Mouse (Mus musculus) liver, embryonic 16.5 days (tissue): ENCODE results near the gene Cyp2c68. TPM values are rescaled to one million over a fixed set of nuclear protein-coding genes. Genes with fewer than 3 reads are reported as not detected.
"Not testable (repeated sequence)": the region's sequence is repeated elsewhere in the genome, so short reads cannot be mapped to it uniquely, and the experiment has no call there.

ENCODE experiments used
- ATAC-seq: fragments of 200-750 bp; cut with Nextera tagmentation; 2 replicates; pipeline ENCODE4 v1.8.0; 2017; ENCODE audit warnings: low read depth, mild to moderate bottlenecking, moderate number of reproducible peaks, moderate library complexity
- H3K27ac ChIP-seq: fragments of 300-500 bp; sonication (generic); 2 replicates; pipeline ENCODE4 v1.5.1; 2014; ENCODE audit warnings: mild to moderate bottlenecking, low read length
- H3K27me3 ChIP-seq: fragments of 300-500 bp; sonication (generic); 2 replicates; pipeline ENCODE4 v1.6.1; 2014; ENCODE audit warnings: low read depth, low read length, mixed read lengths; ENCODE audit not compliant: control insufficient read depth, insufficient read depth
- H3K36me3 ChIP-seq: fragments of 300-500 bp; sonication (generic); 2 replicates; pipeline ENCODE4 v1.6.1; 2014; ENCODE audit warnings: mild to moderate bottlenecking; ENCODE audit not compliant: control insufficient read depth, insufficient read depth
- H3K4me1 ChIP-seq: fragments of 300-500 bp; sonication (generic); 2 replicates; pipeline ENCODE4 v1.6.1; 2014; ENCODE audit warnings: low read depth, low read length, mixed read lengths; ENCODE audit not compliant: control insufficient read depth
- H3K4me2 ChIP-seq: fragments of 300-500 bp; sonication (generic); 2 replicates; pipeline ENCODE4 v1.6.1; 2014; ENCODE audit warnings: low read depth, low read length, mixed read lengths
- H3K4me3 ChIP-seq: fragments of 300-500 bp; sonication (generic); 2 replicates; pipeline ENCODE4 v1.5.1; 2014; ENCODE audit warnings: low read depth, mild to moderate bottlenecking, low read length
- H3K9ac ChIP-seq: fragments of 300-500 bp; sonication (generic); 2 replicates; pipeline ENCODE4 v1.6.1; 2014; ENCODE audit warnings: low read depth, low read length
- H3K9me3 ChIP-seq: fragments of 300-500 bp; sonication (generic); replicated peaks from 2 replicates; pipeline ENCODE4 v1.6.1; 2016; ENCODE audit warnings: low read length; ENCODE audit not compliant: control insufficient read depth
- WGBS: fragments of 180-500 bp; shearing (Covaris S2); extraction: QIAGEN DNeasy Blood & Tissue Kit; methylation state at CpG from one replicate; pipeline ENCODE4 v1.1.7; 2014; ENCODE audit not compliant: insufficient replicate concordance; 5-methylcytosine and 5-hydroxymethylcytosine counted together
- polyA plus RNA-seq: library from polyadenylated mRNA; unstranded; fragments of >200 nt; fragmentation: Nextera tagmentation; extraction: Ambion mirVana; gene quantifications from 2 replicates; pipeline ENCODE4 v1.2.1, GENCODE M21; 2015

Gene Cyp2c68
- 183 and 197 TPM in 2 replicates for polyA plus RNA-seq

GRCm38 (mm10) chr19:39740920-39741319 is at the start of gene Cyp2c68:
Gene Cyp2c68 (minus strand): TSS chr19:39741054.
- no peaks in the 10 kb centered on the region for H3K27me3 ChIP-seq
- no peak within 1 kb of the TSS for H3K9ac ChIP-seq
- no peaks in the 10 kb centered on the region for H3K36me3 ChIP-seq
- H3K27ac ChIP-seq, result no peak within 1 kb of the TSS
- no peaks in the 10 kb centered on the region for H3K4me1 ChIP-seq
- WGBS, result 48% methylated on average over 2 of the region's 2 CpGs
- ATAC-seq, result peak; percentile 77
- no peak within 1 kb of the TSS for H3K4me2 ChIP-seq
- H3K4me3 ChIP-seq, result peak within 1 kb of the TSS; percentile 39
- no peaks in the 10 kb centered on the region for H3K9me3 ChIP-seq

DNA sequence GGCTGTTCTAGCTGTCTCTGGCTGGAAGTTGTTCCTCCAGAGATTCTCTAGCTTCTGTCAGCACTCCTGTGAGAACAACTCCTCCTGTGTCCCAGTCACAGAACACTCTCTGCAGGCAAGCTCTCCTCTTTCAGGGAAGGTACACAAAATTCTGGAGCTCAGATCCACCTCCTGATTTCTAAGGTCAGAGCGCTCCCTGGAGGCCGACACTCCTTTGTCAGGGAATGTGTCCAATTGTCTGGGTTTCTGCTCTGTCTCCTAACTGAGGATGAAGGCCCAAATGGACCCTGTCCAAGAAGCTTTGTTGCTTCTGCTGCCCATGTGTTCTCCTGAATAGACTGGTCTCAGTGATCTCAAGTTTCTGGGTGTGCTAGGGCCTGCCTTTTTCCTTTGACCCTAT is 44.6 kb upstream of the Cyp2c68 start:
- not testable (repeated sequence) for H3K9ac ChIP-seq, H3K36me3 ChIP-seq, ATAC-seq, H3K4me2 ChIP-seq, H3K27me3 ChIP-seq, H3K9me3 ChIP-seq, H3K4me3 ChIP-seq, H3K27ac ChIP-seq, H3K4me1 ChIP-seq
- 75% methylated on average over 2 of the region's 2 CpGs for WGBS

DNA sequence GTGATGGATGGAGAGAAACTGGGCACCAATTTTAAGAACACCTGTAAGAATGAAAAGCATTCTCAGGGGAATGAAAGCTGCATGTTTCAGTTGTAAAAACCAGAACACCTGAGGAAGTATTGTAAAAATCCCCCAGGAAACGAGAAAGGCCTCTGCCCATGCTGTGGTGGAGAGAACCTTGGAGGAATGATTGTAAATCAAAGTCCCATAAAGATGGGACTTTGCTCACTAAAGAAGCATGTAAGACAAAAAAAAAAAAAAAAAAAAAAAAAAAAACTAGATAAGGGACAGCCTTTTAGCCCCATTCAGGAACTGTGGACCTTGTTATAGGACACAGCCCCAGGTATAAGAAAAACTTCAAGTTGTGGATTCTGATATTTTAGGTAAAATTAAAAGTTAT is 4.5 kb upstream of the Cyp2c68 start:
- Histone ChIP-seq H3K9me3 (no peaks in the 10 kb centered on the region), H3K27ac (no peak overlapping the region), H3K4me1 (no peaks in the 10 kb centered on the region), H3K4me3 (no peak overlapping the region), H3K4me2 (no peak overlapping the region), H3K9ac (no peak overlapping the region), H3K27me3 (no peaks in the 10 kb centered on the region), H3K36me3 (no peaks in the 10 kb centered on the region)
- 40% methylated on average over 1 of the region's 1 CpGs for WGBS
- ATAC-seq, result no peak

GRCm38 (mm10) chr19:39744361-39744760 is 3.5 kb upstream of the Cyp2c68 start:
- not testable (repeated sequence) for H3K27me3 ChIP-seq, H3K9me3 ChIP-seq, H3K4me3 ChIP-seq, H3K4me2 ChIP-seq, H3K36me3 ChIP-seq, H3K4me1 ChIP-seq, H3K9ac ChIP-seq, H3K27ac ChIP-seq, ATAC-seq
- WGBS, result 50% methylated on average over 1 of the region's 1 CpGs

- ATAC-seq, H3K27ac ChIP-seq, H3K36me3 ChIP-seq, H3K27me3 ChIP-seq, H3K4me1 ChIP-seq, H3K4me3 ChIP-seq, H3K9me3 ChIP-seq, H3K9ac ChIP-seq, H3K4me2 ChIP-seq: not testable (repeated sequence)
- WGBS, result 56% methylated on average over 2 of the region's 2 CpGs
These were observed 29.7 kb downstream of the Cyp2c68 start for GRCm38 (mm10) chr19:39711116-39711515.

- H3K9ac ChIP-seq, H3K27ac ChIP-seq, H3K4me3 ChIP-seq, ATAC-seq, H3K27me3 ChIP-seq, H3K4me2 ChIP-seq, H3K4me1 ChIP-seq, H3K36me3 ChIP-seq, H3K9me3 ChIP-seq: not testable (repeated sequence)
These were observed 75.2 kb downstream of the Cyp2c68 start for GRCm38 (mm10) chr19:39665650-39666049.

DNA sequence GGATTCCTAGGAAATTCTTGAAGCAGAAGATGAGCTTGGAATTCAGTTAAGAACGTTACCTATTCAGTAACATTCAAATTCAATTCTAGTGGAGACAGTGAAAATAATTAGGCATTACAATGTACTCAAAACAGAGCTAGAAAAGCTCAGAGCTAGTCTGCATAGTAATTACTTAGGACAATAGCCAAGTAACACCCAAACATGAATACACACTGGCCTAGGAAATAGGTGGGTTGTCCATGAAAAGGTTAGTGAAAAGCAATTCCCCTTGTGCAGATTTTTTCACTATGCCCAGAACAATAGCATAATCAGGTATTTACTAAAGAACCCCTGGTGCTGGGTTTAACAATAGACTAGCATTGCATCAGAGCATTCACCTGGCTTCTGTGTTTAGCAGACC is 88.5 kb downstream of the Cyp2c68 start:
- H3K4me2 ChIP-seq, result no peak overlapping the region
- H3K27me3 ChIP-seq, result no peaks in the 10 kb centered on the region
- no peaks in the 10 kb centered on the region for H3K4me1 ChIP-seq
- ATAC-seq, result no peak
- H3K36me3 ChIP-seq, result no peaks in the 10 kb centered on the region
- H3K9ac ChIP-seq, result no peak overlapping the region
- 17% methylated on average over 1 of the region's 1 CpGs for WGBS
- H3K27ac ChIP-seq, result no peak overlapping the region
- H3K9me3 ChIP-seq, result no peaks in the 10 kb centered on the region
- no peak overlapping the region for H3K4me3 ChIP-seq

DNA sequence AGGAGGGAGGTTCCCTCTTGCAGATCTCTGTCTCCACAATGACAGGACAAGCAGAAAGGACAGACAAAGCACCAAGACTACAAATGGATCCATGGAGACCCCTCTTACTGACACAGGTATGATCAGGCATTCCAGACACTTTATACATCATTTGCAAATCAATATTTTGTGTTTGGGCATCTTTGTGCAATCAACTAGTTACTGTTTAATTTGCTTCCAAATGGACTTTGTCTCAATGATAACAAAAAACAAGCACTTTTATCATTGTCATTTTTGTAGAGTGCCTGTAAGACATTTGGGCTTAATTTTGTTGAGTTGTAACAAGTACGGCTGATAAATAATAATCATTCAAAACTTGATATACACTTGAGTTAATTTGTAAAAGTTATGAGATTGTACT is 91.9 kb downstream of the Cyp2c68 start, which contains the start of gene Cyp2c67:
TSS of gene Cyp2c67 (minus strand) at position 114 of the 400 bp plus-strand sequence.
- Histone ChIP-seq H3K36me3 (no peaks in the 10 kb centered on the region), H3K4me1 (no peaks in the 10 kb centered on the region), H3K9me3 (no peaks in the 10 kb centered on the region), H3K9ac (no peak within 1 kb of the TSS), H3K4me2 (no peak within 1 kb of the TSS), H3K27me3 (no peaks in the 10 kb centered on the region), H3K4me3 (no peak within 1 kb of the TSS), H3K27ac (no peak within 1 kb of the TSS)
- ATAC-seq, result no peak
- 76% methylated on average over 1 of the region's 1 CpGs for WGBS

- no peaks in the 10 kb centered on the region for H3K4me1 ChIP-seq
- ATAC-seq, result no peak
- no peak overlapping the region for H3K4me3 ChIP-seq
- no peaks in the 10 kb centered on the region for H3K27me3 ChIP-seq
- no peaks in the 10 kb centered on the region for H3K9me3 ChIP-seq
- no peak overlapping the region for H3K27ac ChIP-seq
- WGBS, result 79% methylated on average over 9 of the region's 9 CpGs
- H3K36me3 ChIP-seq, result no peaks in the 10 kb centered on the region
- H3K4me2 ChIP-seq, result no peak overlapping the region
- H3K9ac ChIP-seq, result no peak overlapping the region
These were observed 93.3 kb downstream of the Cyp2c68 start for GRCm38 (mm10) chr19:39647519-39647918.

DNA sequence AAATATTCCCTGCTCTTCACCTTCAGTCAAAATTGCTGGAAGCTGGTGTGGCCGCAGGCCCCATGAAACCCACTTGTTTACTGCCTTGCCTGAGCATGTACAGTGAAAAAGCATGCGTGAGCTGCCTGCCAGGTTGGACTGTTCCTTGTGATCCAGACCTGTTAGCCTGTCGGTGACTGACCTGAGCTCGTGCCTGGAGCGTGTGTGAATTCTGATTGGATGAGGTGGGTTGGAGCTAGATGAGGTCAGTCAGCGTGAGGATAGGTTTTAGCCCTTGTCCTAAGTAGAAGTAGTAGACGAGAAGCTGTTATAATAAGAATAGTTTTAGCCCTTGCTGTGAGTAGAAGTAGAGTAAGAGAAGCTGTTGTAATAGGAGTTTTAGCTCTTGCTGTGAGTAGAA is 96.3 kb downstream of the Cyp2c68 start:
- H3K4me3 ChIP-seq, H3K4me2 ChIP-seq, H3K9me3 ChIP-seq, H3K9ac ChIP-seq, H3K4me1 ChIP-seq, ATAC-seq, H3K27ac ChIP-seq, H3K36me3 ChIP-seq, H3K27me3 ChIP-seq: not testable (repeated sequence)
- 65% methylated on average over 7 of the region's 7 CpGs for WGBS
